Mouse (Mus musculus) lung, postnatal 36 days (tissue): ENCODE measurements around the gene Cep97.
"Not testable (repeated sequence)": the region's sequence is repeated elsewhere in the genome, so short reads cannot be mapped to it uniquely, and the experiment has no call there.

Experiments used
- DNase-seq: peaks from one replicate; pipeline ENCODE4 v3.0.0; 2022; ENCODE audit warnings: mixed read lengths

The Cep97 gene

GRCm38 (mm10) chr16:55934453-55935037, at the start of gene Cep97:
Gene Cep97, minus strand, starts transcription at chr16:55934855.
- DNase-seq = peak; percentile 97

- DNase-seq = peak; percentile 73
These were observed 40.2 kb upstream of the Cep97 start for GRCm38 (mm10) chr16:55974903-55975285.

- peak; percentile 94 for DNase-seq
These were observed 39.7 kb upstream of the Cep97 start for GRCm38 (mm10) chr16:55974256-55974902.

GRCm38 (mm10) chr16:55973431-55974255, 39.0 kb upstream of the Cep97 start, which contains the start of gene Zbtb11:
Gene Zbtb11, plus strand, starts transcription at chr16:55973883.
- peak; percentile 99 for DNase-seq

- no peak for DNase-seq
These were observed 38.1 kb upstream of the Cep97 start for GRCm38 (mm10) chr16:55972626-55973201.

GRCm38 (mm10) chr16:55971735-55972615, 37.3 kb upstream of the Cep97 start:
- DNase-seq = no peak

GRCm38 (mm10) chr16:55970416-55970815, 35.8 kb upstream of the Cep97 start:
- DNase-seq = no peak

- peak; percentile 56 for DNase-seq
These were observed 34.5 kb upstream of the Cep97 start for GRCm38 (mm10) chr16:55969147-55969546.

- no peak for DNase-seq
These were observed 32.6 kb upstream of the Cep97 start for GRCm38 (mm10) chr16:55967221-55967620.

- peak; percentile 97 for DNase-seq
These were observed 31.7 kb upstream of the Cep97 start, which contains the start of gene Rpl24 for GRCm38 (mm10) chr16:55966212-55966871. Gene Rpl24, plus strand, starts transcription at chr16:55966275.

GRCm38 (mm10) chr16:55964126-55964949, 29.7 kb upstream of the Cep97 start:
- DNase-seq = peak; percentile 70

- not testable (repeated sequence) for DNase-seq
These were observed 28.4 kb upstream of the Cep97 start for GRCm38 (mm10) chr16:55963068-55963467.

GRCm38 (mm10) chr16:55954196-55954595, 19.5 kb upstream of the Cep97 start:
- DNase-seq = not testable (repeated sequence)

- DNase-seq = peak; percentile 74
These were observed 18.1 kb upstream of the Cep97 start for GRCm38 (mm10) chr16:55952771-55953170.

GRCm38 (mm10) chr16:55951679-55952327, 17.1 kb upstream of the Cep97 start:
- DNase-seq = no peak

- DNase-seq = peak; percentile 95
These were observed 16.5 kb upstream of the Cep97 start for GRCm38 (mm10) chr16:55950946-55951678.

GRCm38 (mm10) chr16:55950462-55950861, 15.8 kb upstream of the Cep97 start:
- no peak for DNase-seq

- DNase-seq = peak; percentile 75
These were observed 14.3 kb upstream of the Cep97 start for GRCm38 (mm10) chr16:55948963-55949362.

- DNase-seq = not testable (repeated sequence)
These were observed 13.3 kb upstream of the Cep97 start for GRCm38 (mm10) chr16:55947876-55948410.
